Comparison of ENCODE assay signal across 15 mouse cellular contexts in genomic region chr10:92081199-92081598, GRCm38 (mm10).
DNase-seq lines count a peak whose midpoint lies in the region; ATAC-seq and TF ChIP-seq lines count a peak whose summit lies in the region.
"Had no signal": no experiment of that assay in that cellular context is flagged by ENCODE, and none has a peak within 500 bp of the region (broad histone marks: within the 10 kb centered on the region; RNA-seq: fewer than 3 reads in every experiment).

No protein-coding gene starts in this region.

- H3K36me3 ChIP-seq in hindbrain, embryonic 10.5 days = peaks cover 21% of the 10 kb centered on the region; the same call in 1 of the 2 replicates
- H3K36me3 ChIP-seq in hindbrain, embryonic 11.5 days (ENCODE audit: control insufficient read depth, insufficient read depth, low read length) = no peaks in the 10 kb centered on the region
- H3K36me3 ChIP-seq in midbrain, embryonic 11.5 days (ENCODE audit: control insufficient read depth, insufficient read depth, low read length) = no peaks in the 10 kb centered on the region
- H3K36me3 ChIP-seq: G1E; heart, embryonic 10.5 days; liver, embryonic 13.5 days had no signal

- intact Hi-C loops in left cerebral cortex, postnatal 25 days (cut with DNase I) = no loop called here

- WGBS in hindbrain, embryonic 10.5 days = 25% methylated on average over 1 of the region's 1 CpGs
- 10% methylated on average over 1 of the region's 1 CpGs for WGBS in hindbrain, embryonic 11.5 days
- WGBS in midbrain, embryonic 11.5 days = 4% methylated on average over 1 of the region's 1 CpGs

- H3K4me1 ChIP-seq in hindbrain, embryonic 10.5 days (replicated peaks) = peaks cover 57% of the 10 kb centered on the region
- H3K4me1 ChIP-seq in hindbrain, embryonic 11.5 days (replicated peaks; ENCODE audit: control insufficient read depth, insufficient read depth, low read length) = 0 out of 2 replicates have a peak, but pooled peaks cover 2% of the 10 kb centered on the region
- H3K4me1 ChIP-seq in midbrain, embryonic 11.5 days (ENCODE audit: control insufficient read depth, insufficient read depth, low read length) = peaks cover 28% of the 10 kb centered on the region
- H3K4me1 ChIP-seq: heart, embryonic 10.5 days; liver, embryonic 13.5 days had no signal

- H3K9ac ChIP-seq in hindbrain, embryonic 11.5 days (ENCODE audit: low read depth, low read length) = no peak overlapping the region
- no peak overlapping the region for H3K9ac ChIP-seq in midbrain, embryonic 11.5 days (ENCODE audit: low read length)
- H3K9ac ChIP-seq: liver, embryonic 13.5 days had no signal

- TF ChIP-seq CTCF in layer of hippocampus, adult 2 months (conservative IDR thresholded peaks at IDR 0.05) = no peak

- ATAC-seq in hindbrain, embryonic 11.5 days (ENCODE audit: low FRiP score) = no peak
- ATAC-seq in midbrain, embryonic 11.5 days (ENCODE audit: low FRiP score) = peak; percentile 67

- no peak overlapping the region for H3K4me2 ChIP-seq in hindbrain, embryonic 11.5 days (replicated peaks; ENCODE audit: low read depth, low read length)
- no peak overlapping the region for H3K4me2 ChIP-seq in midbrain, embryonic 11.5 days
- H3K4me2 ChIP-seq: liver, embryonic 13.5 days had no signal

- DNase-seq in hindbrain, embryonic 10.5 days (ENCODE audit: low spot score) = peak; percentile 19
- DNase-seq in hindbrain, embryonic 11.5 days (ENCODE audit: low spot score) = no peak
- DNase-seq in forelimb bud, embryonic 11.5 days (ENCODE audit: low read depth, low spot score) = peak; percentile 26
- peak; percentile 89 for DNase-seq in midbrain, embryonic 11.5 days (ENCODE audit: low spot score, missing footprints)
- no peak for DNase-seq in adrenal gland, adult (ENCODE audit: inconsistent age in 2 of 2, low spot score in 1 of 2)
- no peak for DNase-seq in left cerebral cortex, postnatal 25 days (ENCODE audit: low spot score in 2 of 2)
- DNase-seq in layer of hippocampus, adult 2 months (ENCODE audit: low spot score in 2 of 2) = no peak
- DNase-seq: adrenal gland, postnatal 25 days; cerebellum, postnatal 36 days; kidney, adult 2 months; liver, embryonic 13.5 days; lung, postnatal 10 days had no signal

- H3K27me3 ChIP-seq in hindbrain, embryonic 10.5 days (ENCODE audit: insufficient read depth, poor library complexity, severe bottlenecking) = peaks cover 11% of the 10 kb centered on the region
- H3K27me3 ChIP-seq in hindbrain, embryonic 11.5 days (ENCODE audit: control insufficient read depth, insufficient read depth, low read length) = no peaks in the 10 kb centered on the region
- H3K27me3 ChIP-seq in midbrain, embryonic 11.5 days (ENCODE audit: control insufficient read depth, insufficient read depth, low read length) = no peaks in the 10 kb centered on the region
- H3K27me3 ChIP-seq: liver, embryonic 13.5 days had no signal

- H3K4me3 ChIP-seq in hindbrain, embryonic 10.5 days = no peak overlapping the region
- no peak overlapping the region for H3K4me3 ChIP-seq in hindbrain, embryonic 11.5 days (ENCODE audit: low read depth, low read length)
- H3K4me3 ChIP-seq in midbrain, embryonic 11.5 days (ENCODE audit: low read depth, low read length) = no peak overlapping the region
- H3K4me3 ChIP-seq in layer of hippocampus, adult 2 months = no peak overlapping the region
- H3K4me3 ChIP-seq: erythroblast, embryonic 14.5 days; heart, embryonic 10.5 days; liver, embryonic 13.5 days had no signal

- peak overlapping the region; percentile 66 for H3K27ac ChIP-seq in hindbrain, embryonic 10.5 days
- H3K27ac ChIP-seq in hindbrain, embryonic 11.5 days (ENCODE audit: low read depth, low read length) = no peak overlapping the region
- peak overlapping the region; percentile 68 for H3K27ac ChIP-seq in midbrain, embryonic 11.5 days (ENCODE audit: low read depth, low read length)
- no peak overlapping the region for H3K27ac ChIP-seq in layer of hippocampus, adult 2 months
- H3K27ac ChIP-seq: heart, embryonic 10.5 days; liver, embryonic 13.5 days had no signal

- no peaks in the 10 kb centered on the region for H3K9me3 ChIP-seq in hindbrain, embryonic 10.5 days
- H3K9me3 ChIP-seq in hindbrain, embryonic 11.5 days (ENCODE audit: control insufficient read depth, low read length) = no peaks in the 10 kb centered on the region
- no peaks in the 10 kb centered on the region for H3K9me3 ChIP-seq in midbrain, embryonic 11.5 days (ENCODE audit: control insufficient read depth, low read length)
- H3K9me3 ChIP-seq: heart, embryonic 10.5 days; liver, embryonic 13.5 days had no signal

Comparison
In these comparisons a context has a peak if more than half of its experiments do, and no peak if none do; other contexts are left out.
1. DNase-seq: peak in hindbrain, embryonic 10.5 days (single experiment), forelimb bud, embryonic 11.5 days (single experiment) and midbrain, embryonic 11.5 days (single experiment); none in hindbrain, embryonic 11.5 days (single experiment), adrenal gland, adult (0 of 2), left cerebral cortex, postnatal 25 days (0 of 2) and layer of hippocampus, adult 2 months (0 of 2).
2. H3K27ac ChIP-seq: peak in hindbrain, embryonic 10.5 days (single experiment) and midbrain, embryonic 11.5 days (single experiment); none in hindbrain, embryonic 11.5 days (single experiment) and layer of hippocampus, adult 2 months (single experiment).